Mouse (Mus musculus) monocyte, adult 59 days (primary cell): ENCODE measurements around the gene Olfr384. TPM values are rescaled to one million over a fixed set of nuclear protein-coding genes. Genes with fewer than 3 reads are reported as not detected.

ENCODE experiments used
- total RNA-seq, 2 experiments: library from RNA; stranded (reverse); gene quantifications; one replicate each; pipeline ENCODE4 v1.2.4; 2023

The Olfr384 gene
- not detected for total RNA-seq

GRCm38 (mm10) chr11:73598294-73598693 is at the start of gene Olfr384:
TSS of gene Olfr384 (plus strand) at chr11:73598594.

GRCm38 (mm10) chr11:73592908-73593307 is 5.5 kb upstream of the Olfr384 start, which contains the start of gene Olfr385:
TSS of gene Olfr385 (minus strand) at chr11:73593008.

Other genes starting within 250 kb of the Olfr384 start
- not detected for gene Olfr20, start 247.8 kb upstream of the Olfr384 start, total RNA-seq
- gene Olfr376, start 227.3 kb upstream of the Olfr384 start, total RNA-seq, result not detected
- gene Olfr1, start 199.0 kb upstream of the Olfr384 start, total RNA-seq, result not detected
- gene Olfr378, start 170.1 kb upstream of the Olfr384 start, total RNA-seq, result not detected
- not detected for gene Olfr380, start 141.1 kb upstream of the Olfr384 start, total RNA-seq
- not detected for gene Olfr381, start 107.0 kb upstream of the Olfr384 start, total RNA-seq
- not detected for gene Olfr382, start 81.4 kb upstream of the Olfr384 start, total RNA-seq
- not detected for gene Olfr385, start 5.6 kb upstream of the Olfr384 start, total RNA-seq
- not detected for gene Zfp735, start 90.2 kb downstream of the Olfr384 start, total RNA-seq
- not detected for gene Olfr389, start 182.1 kb downstream of the Olfr384 start, total RNA-seq
- gene Olfr390, start 184.4 kb downstream of the Olfr384 start, total RNA-seq, result not detected
- gene Olfr391-ps, start 204.5 kb downstream of the Olfr384 start, total RNA-seq, result not detected
- gene Olfr392, start 218.5 kb downstream of the Olfr384 start, total RNA-seq, result not detected